Mouse (Mus musculus) embryo, embryonic 11 days (tissue): ENCODE measurements around the gene Alox12.

Experiments
- DNase-seq: peaks from one replicate; pipeline ENCODE4 v3.0.0-alpha.2; 2015

Alox12 gene

DNA sequence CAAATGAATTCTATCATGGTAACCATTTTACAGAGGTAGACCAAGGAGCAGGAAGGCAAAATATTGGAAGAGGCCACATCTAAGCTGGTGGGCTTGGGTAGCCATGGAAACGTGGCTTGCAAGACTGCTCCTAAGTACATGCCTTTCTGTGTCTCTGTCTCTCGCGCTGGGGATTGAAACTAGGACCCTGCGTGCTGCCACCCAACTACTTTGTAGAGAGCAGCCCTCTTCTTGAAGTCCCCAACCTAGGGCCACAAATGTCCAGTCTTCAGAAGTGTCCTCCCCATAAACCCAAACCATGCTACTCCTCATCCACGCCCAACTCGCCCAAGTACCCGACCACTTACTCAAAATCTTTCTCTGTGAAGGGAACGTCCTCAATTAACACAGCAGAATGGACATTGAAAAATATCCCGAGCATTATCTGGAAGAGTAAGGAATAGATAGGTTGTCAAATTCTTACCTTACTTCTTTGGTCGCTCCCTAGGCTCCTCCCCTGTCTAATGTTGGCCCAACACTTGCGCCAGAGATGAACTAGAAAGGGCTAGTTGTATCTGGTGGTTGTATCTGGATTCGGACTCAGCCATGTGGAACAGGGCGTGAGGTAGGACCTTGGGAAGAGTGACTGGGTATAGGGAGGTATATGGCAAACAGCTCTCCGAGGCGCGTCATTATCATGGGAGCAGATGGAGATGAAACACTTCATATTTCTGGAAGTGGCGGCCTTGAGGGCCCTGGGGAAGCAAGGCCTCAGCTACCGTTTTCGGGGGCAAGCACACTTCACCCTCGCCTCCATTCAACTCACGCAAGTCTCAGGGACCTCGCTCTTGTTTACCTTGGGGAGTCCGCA is 16.3 kb downstream of the Alox12 start:
- DNase-seq, result no peak

DNA sequence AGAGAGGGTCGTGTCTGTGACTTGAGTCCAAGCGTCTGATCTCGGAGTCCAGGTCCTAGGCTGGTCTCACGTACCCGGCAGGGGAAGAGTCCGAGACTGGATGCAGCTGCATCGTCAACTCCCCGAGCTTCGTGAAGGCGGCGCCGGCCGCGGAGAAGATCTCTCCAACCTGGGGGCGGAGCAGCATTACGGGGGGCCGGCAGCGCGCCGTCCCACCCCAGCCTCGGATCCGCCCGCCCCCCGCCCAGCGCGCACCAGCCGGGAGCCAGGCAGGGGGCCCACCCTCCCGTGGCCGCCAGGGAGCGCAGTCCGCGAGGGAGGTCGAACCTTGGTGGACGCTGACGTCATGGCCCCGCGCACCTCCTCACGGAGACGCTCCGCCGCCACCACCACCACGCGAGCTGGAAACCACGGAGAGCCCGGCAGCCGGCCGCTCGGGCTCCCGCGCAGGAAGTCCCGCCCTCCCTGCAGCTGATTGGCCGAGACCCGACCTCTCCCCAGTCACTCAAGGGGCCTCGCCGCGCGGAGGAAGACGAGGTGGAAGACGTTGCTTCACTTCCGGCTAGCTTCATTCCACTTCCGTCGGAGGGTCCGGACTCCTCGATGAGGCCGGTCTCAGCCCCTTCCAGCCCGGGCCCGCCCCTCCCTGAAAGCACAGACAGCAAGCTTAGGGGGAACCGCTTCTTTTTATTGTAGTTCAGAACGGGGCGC is 17.5 kb downstream of the Alox12 start, which contains the start of gene 0610010K14Rik:
Gene 0610010K14Rik, minus strand, starts transcription at position 458 of the 711 bp plus-strand sequence.
- peak; percentile 97 for DNase-seq

DNA sequence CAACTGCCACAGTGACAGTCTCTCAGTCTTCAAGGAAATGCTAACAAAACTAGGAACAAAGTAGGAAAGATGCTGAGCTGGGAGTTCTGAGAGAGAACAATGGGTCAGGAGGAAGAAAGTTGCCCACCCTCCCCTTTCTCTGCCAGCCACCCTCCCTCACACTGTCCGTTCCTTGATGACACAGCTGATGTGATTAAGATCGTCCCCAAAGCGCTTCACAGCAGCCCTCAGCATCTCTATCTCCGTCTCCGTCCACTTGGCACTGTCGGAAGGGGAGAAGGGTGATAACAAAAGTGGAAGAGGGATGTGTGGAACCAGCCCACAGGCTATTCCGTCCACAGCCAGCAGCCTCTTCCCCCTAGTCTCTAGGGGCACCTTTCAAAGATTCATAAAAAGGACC is 18.4 kb downstream of the Alox12 start:
- DNase-seq, result no peak

DNA sequence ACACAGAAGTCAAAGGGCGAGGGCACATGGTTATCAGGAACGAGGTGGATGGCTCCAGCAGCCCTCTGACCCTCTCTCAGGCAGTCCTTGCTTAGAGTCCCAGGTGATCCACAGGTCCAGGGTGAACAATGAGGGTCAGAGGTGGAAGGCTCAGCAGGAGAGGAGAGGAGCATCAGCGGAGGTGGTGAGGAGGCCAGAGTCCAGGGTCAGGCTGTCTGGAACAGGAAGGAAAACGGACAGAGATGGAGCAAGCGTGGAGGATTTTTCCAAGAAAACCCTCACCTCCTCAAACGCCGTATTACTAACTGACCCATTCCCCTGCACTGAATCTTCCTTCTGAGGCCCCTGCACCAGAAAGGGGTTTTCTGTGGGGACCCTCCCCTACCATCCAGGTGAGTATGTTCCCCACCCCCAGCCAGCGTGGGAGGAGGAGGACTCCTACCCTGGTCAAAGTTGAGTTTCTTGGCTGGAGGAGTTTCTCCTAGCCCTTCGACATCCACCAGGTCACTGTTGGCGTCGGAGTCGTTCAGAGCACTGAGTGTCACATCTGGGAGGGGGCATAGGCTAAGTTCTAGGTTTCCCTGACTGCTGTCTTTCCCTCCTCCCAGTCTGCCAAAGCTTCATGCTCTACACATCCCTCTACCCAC is 19.8 kb downstream of the Alox12 start:
- DNase-seq, result no peak

DNA sequence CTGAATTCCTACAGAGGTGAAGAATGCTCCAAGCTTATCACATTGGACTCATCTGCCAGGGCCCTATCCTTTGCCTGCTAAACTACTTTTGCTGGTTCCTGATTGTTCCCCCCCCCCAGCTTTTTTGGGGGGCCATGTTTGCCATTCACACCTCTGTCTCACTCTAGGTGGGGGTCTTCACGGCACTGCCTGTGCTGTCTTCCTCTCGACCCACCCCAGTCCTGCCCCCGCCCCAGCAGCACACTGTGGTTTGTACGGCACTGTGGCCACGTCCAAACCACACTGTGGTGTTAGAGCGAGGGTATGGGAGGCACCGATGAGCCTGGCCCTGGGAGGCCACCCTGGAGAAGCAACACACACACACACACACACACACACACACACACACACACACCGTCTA is 20.7 kb downstream of the Alox12 start:
- no peak for DNase-seq

GRCm38 (mm10) chr11:70234037-70234436 is 21.1 kb downstream of the Alox12 start:
- no peak for DNase-seq

- DNase-seq, result no peak
These were observed 22.1 kb downstream of the Alox12 start for GRCm38 (mm10) chr11:70233016-70233415.

GRCm38 (mm10) chr11:70232546-70232945 is 22.6 kb downstream of the Alox12 start:
- DNase-seq, result peak; percentile 81

DNA sequence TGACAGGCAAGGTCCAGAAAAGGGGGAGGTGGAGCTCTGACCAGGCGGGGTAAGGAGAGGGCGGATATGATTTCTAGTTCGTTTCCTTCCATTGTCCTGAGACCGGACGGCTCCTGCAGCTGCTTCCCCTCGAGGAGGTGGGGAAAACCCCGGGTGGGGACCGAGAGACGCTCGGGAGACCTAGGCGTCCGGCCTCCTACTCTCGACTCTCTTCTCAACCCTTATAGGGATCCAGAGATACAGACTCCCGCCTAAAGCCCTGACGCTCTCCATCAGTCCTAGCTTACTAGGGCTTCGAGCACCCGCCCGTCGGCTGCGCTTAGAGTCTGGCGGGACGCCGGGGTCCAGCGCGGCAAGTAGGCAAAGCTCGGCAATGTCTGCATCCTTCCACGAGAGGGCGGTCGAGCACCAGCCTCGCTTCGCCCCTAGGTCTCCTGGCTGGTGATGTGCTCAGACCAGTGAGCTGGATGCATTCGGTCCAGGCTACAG is 24.9 kb downstream of the Alox12 start:
- DNase-seq, result peak; percentile 90

GRCm38 (mm10) chr11:70229260-70230010 is 25.7 kb downstream of the Alox12 start, which contains the start of gene Bcl6b:
TSS of gene Bcl6b (minus strand) at chr11:70229798.
- peak; percentile 47 for DNase-seq

GRCm38 (mm10) chr11:70228828-70229227 is 26.3 kb downstream of the Alox12 start:
- DNase-seq, result peak; percentile 89

- no peak for DNase-seq
These were observed 27.4 kb downstream of the Alox12 start for GRCm38 (mm10) chr11:70227661-70228245.

GRCm38 (mm10) chr11:70227126-70227525 is 28.0 kb downstream of the Alox12 start:
- no peak for DNase-seq

DNA sequence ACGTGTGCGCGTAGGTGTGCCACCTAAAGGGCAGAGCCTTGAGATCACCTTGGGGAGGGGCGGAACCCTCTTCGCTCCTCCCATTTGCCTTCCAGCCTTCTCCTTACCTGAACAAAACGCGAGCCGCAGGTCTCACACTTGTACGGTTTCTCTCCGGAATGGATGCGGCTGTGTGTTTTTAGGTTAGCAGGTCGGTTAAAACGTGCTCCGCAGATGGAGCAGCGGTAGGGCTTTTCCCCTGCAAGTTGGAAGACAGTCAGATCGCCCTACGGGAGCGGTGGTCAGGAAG is 28.6 kb downstream of the Alox12 start:
- DNase-seq, result no peak

GRCm38 (mm10) chr11:70225798-70226601 is 29.2 kb downstream of the Alox12 start:
- DNase-seq, result peak; percentile 30

DNA sequence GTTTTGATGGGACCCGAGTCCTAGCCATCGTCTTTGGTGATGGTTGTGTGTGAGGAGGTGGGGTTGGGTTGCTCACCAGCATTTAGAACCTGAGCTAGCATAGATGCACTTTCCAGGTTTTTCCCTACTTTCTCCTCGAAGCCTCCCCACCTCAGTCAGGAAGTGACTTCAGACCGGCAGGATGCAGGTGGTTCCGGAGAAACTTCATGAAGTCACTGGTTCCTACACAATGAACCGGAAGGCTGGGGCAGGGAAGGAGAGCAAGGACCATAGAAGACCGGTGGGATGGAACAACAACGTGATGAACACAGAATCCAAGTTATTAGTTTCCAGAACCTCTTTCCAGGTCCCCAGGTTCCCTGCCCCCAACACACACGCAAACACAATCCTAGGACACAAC is 31.4 kb downstream of the Alox12 start:
- DNase-seq, result no peak

- no peak for DNase-seq
These were observed 33.3 kb downstream of the Alox12 start for GRCm38 (mm10) chr11:70221603-70222500.

GRCm38 (mm10) chr11:70220731-70221602 is 34.2 kb downstream of the Alox12 start, which contains the start of gene Slc16a13:
TSS of gene Slc16a13 (minus strand) at chr11:70221064.
- DNase-seq, result peak; percentile 97

DNA sequence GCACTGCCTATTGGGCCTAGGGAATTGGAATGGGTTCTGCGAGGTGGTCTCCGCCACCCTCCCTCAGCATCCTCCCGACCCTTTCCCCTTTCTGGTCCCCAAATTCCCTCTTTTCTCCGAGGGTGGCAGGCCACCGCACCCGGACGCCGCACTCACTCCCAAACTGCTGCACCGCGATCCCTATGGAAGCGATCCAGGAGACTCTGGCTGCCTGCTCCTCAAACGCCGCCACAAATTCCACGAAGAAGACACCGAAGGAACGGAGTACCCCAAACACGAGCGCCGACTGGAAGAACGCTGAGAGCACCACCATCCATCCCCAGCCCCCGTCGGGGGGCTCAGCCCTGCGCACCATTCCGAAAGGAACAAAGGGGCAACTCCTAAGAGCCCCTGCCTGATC is 34.8 kb downstream of the Alox12 start:
- no peak for DNase-seq
